Mouse (Mus musculus) fibroblast of lung, adult 2 months (primary cell): ENCODE results near the gene Iqsec1.

ENCODE experiments used
- DNase-seq: peaks from one replicate; pipeline ENCODE4 v3.0.0-alpha.2; 2011; ENCODE audit warnings: low read depth

Gene Iqsec1

DNA sequence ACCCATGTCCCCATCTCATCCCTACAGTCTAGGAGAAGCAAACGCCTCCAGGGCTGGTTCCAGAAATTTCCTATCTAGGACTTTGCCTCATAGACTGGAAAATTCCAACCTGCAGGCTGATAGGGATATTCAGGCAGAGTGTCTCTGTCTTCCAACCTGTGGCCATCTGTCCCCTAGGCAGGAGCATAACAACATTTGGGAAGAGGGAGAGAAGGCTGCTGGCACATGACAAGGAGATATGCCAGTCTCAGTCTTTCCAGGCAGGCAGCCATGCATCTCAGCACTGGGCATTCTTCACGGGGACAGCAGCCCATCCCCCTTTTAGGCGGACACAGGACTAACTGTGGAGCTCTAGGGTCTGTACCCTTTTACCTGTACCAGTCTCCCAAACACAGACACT, 176.4 kb downstream of the Iqsec1 start:
- DNase-seq = no peak

DNA sequence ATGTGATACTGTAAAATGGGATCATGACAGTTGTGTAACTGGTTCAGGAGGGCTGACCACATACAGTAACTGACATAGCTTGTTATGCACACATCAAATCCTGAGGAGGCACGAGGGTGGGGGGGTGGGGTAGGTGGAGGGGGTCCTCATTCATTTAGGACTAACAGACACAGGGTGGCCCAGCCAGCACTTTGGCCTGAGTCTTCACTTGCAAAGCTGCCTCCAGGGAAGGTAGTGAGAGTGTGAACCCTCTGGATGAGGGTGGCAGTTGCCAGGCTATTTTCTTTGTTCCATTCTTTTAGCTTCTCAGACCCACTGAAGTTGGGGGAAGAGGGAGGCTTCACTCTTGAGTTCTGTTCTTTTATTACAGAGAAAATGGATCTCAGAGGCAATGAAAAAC, 177.9 kb downstream of the Iqsec1 start:
- no peak for DNase-seq

DNA sequence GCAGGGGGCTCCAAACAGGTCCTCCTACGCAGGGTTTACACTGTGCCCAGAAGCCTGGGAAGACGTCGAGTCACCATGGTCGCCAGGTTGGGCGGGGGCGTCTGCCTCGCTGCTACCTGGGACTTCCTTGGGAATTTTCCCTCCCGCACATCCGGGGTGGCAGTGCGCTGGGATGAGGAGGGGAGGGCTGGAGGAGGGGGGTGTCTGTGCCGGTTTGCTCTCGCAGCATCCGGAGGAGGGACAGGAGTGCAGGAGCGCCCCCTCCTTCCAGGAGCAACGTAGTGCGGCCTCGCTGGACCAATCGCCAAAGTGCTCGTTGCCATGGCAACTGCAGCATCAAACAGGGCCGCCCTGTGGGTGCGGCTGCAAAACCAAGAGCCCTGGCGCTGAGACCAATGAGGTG, 178.5 kb downstream of the Iqsec1 start:
- DNase-seq = no peak

DNA sequence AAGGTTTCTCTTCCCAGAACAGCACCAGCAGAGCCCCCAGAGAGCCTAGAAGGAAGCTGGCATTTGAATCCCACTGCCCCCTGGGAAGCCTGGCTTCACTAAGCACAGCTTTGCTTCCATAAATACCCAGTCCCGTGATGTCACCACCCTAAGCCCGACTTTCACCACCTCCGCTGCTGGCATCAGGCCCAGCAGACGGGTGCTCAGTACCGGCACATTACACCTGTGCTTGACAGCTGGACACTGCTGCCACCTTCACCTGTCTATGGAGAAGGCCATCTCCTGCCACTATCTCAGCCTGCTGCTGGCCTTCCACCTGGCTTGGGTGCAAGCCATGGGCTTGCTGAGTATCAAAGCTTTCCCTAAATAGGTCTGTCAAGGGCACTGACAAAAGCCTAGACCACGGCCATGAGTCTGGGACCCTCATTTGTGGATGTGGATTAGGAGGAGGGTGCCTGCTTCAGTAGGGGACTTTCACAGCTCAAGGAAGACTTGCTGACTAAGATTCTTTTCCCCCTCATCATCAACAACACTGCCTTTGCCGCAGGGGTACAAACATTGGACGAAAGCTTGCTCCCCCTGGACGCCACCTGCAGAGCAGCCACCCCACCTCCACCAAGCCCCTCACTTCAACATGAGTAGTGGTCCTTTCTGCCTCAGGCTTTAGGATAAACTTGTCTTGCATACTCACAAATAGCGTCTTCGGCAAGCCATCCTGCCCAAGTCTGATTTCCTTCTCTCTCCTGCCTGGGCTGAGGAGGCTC, 179.2 kb downstream of the Iqsec1 start:
- DNase-seq = no peak

DNA sequence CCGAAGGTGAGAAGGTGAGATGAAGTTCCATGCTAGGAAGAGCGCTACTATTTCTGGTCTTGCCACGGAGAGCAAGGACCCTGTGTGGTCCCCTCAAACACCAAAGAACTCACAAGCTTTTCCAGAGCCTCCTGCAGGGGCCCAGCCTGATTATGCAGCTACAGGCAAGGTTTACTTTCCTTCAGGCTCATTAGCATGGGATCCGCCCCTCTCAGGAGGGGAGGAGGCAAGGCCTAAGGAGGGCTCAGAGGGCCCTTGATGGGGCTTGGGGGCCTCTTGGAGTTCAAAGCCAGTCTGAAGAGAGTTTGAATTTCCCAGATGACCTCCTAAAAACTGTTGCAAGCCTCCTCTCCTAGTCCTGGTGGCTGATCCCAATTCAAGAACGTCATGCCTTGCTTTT, 179.9 kb downstream of the Iqsec1 start:
- DNase-seq = no peak

DNA sequence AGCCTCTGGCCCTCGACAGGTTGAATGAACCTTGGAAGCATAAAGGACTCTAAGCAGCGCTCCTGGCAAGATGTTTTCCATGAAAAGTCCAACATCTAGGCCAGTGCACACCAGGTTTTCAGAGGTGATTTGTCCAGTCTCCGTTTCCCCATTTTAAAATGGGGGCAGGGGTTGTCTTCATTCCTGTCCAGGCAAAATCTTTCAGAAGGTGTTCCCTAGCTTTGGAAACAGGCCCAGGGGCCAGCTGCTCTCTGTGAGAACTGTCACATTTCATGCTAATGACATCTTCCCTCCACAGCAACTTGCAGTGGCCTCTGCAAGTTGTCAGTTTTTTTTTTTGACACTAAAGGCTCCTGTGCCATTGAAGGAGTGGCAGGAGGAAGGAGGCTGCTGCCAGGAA, 180.4 kb downstream of the Iqsec1 start:
- DNase-seq = no peak

DNA sequence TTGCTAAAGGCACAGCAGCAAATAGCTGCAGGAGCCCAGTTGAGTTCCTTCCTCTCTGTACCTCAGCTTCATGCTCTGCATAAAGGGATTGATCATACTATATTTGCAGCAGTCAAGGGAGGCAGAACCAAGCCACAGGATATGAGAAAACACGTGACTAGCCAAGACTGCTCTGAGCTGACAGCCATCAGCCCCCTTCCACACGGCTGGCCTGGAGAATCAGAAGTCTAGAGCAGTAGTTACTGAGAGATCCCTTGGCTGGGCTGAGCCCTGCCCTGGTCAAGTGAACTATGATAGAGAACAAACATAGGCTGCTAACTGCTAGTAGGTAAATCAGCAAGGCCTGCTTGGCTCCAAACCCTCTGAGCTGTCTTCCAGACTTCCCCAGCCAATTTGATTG, 180.9 kb downstream of the Iqsec1 start:
- no peak for DNase-seq

DNA sequence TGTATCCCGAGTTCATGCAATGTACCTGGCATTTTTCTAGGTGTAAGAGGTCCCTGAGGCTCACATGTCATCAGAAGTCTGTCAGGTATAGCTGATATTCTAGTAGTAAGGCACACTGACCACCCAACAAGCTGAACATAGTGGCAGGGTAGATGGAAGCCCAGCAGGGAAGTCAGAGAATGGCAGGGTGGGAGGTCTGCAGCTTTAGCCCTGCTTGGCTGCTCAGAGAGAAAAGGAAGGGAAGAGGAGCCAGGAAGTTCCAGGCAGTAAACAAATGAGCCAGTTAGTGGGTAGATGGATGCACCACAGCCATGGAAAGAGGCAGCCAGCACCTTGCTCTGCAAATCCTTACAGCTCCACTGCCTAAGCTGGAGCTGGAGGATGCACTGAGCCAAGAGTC, 181.7 kb downstream of the Iqsec1 start:
- DNase-seq = no peak

DNA sequence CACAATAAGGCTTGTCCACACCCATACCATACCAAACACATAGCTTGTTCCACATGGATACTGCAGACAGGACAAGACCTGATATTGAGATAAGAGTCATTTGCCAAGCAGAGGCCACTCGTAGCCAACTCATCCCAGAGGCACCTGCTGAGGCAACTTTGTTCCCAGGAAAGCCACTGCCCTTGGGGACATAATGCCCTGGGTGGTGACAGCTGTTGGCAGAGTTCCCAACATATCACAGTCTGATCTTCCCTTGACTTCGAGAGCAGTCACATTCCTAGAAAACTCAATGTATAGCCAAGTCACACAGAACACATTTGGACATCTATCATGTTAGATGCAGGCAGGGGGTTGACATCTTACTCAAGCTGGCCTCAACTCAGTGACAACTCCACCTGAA, 183.4 kb downstream of the Iqsec1 start:
- no peak for DNase-seq

DNA sequence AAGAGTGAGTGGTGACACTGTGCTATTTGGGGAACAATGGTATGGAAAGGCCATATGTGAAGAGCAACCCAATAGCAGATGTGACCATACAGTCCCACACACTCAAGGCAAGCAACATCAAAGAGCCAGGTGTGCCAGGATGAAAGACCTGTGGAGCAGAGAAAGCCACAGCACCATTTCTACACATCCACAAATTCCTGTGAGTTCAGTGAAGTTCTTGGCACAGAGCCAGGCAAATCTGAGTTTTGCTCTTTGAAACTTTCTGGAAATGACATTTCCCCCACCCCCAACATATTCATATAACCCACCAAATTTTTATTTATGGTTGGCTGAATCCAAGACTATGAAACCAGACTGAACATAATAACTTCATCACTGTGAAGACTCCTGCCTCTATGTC, 183.8 kb downstream of the Iqsec1 start:
- DNase-seq = no peak

DNA sequence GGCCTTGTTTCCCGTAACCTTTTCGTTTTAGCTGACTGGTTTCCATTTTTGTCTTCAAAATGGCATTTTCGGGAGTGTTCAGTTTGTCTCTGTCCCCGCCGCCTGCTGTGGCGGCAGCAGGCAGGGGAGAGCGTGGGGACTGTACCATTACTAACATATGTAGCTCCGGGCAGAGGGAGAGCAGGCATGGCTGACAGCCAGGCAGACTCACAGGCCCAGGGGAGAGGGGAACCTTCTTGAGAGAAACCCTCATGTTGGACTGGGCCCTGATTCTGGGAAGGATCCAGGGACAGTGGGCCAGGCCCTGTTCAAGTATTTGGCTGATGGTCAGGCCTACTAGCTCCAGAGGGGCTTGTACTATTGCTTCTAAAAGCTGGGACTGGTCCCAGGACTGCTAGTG, 185.9 kb downstream of the Iqsec1 start:
- DNase-seq = no peak

DNA sequence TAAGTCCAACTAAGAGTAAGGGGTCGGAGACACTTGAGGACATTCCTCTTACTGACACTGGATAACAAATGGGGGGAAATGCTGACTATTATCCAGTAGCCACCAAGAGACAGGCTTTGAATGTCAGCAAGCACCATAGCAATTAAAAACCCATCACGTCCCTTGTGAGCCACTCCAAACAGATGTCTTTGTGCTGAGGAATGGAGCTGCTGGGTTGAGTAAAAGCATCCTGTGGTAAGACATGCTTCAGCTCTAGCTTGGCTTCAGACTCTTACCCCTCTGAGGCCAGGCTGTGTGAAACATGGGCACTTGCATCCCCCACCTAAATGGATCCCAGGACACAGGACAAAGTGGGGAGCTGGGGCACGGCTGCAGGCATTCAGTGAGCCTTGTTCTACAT, 186.4 kb downstream of the Iqsec1 start:
- no peak for DNase-seq

DNA sequence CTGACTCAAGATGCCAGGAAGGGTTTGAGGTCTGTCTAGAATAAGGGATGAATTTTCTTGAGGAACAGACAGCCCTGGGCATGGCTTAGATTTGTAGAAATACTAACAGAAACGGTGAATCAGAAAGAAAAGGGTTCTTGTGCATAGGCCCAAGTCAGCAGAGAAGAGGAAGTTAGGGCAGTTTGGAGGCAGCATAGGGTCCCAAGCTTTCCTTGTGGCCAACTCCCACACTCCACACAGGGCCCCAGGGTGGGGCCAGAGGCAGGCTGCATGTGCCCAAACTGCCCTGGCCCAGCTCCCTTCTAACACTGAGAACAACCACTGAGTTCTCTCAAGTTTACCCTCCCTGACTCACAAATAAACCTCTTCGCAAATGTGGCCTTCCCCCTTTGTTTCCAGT, 187.7 kb downstream of the Iqsec1 start:
- DNase-seq = no peak

DNA sequence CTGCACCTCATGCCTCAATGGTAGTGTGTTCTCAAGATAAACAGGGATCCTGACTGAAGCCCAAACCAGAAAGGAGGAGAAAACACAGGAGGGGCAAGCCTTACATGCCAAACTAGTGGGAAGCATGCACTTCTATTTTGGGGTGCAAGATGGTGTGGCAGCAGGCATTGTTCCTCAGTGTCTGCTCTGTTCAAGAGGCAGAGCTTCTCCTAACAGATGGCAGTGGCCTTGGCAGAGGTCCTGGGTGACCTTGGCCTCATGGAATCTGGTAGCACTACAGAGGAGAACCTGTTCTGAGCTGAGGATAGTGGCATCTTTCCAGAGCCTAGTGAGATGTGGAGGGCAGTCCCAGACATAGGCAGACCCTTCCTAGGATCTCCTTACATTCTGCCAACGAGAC, 189.4 kb downstream of the Iqsec1 start:
- DNase-seq = no peak

DNA sequence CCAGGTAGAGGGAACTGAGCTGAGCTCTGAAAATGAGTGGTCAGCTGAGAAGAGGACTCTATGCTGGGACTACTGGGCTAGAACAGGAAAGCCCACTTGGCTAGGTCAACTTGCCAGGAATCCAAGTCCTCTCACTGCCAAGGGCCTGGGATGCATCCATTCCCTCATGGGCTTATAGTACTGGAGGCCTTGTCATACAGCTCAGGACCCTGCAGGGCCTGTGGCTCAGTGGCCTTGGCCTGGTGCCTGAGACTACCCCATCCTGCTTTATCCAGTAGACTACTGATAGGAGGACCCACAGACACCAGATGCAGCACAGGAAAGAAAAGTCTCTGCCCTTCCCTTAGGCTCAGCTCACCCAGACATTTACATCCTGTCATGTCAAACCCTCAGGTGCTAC, 190.3 kb downstream of the Iqsec1 start:
- no peak for DNase-seq

DNA sequence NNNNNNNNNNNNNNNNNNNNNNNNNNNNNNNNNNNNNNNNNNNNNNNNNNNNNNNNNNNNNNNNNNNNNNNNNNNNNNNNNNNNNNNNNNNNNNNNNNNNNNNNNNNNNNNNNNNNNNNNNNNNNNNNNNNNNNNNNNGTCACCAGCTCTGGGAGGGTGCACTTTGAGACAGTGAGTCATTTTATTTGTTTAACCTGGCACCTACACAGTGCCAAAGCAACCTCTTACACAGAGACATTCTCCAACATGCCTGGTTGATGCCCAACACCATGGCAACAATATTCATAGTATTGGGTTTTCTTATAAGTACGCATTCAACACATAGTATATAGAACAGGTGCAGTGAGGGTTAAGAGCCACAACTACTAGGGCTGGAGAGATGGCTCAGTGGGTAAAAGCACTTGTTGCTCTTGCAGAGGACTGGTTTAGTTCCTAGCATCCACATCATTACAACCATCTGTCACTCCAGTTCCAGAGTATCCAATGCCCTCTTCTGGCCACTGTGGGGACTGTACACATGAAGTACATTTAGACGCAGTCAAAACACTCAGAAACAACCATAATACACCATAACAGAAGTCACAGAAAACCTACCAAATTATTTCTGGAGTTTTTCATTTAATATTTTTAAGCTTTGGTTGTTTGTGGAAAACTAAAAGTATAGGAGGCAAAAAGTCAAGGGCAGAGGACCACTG, 191.4 kb downstream of the Iqsec1 start:
- no peak for DNase-seq

DNA sequence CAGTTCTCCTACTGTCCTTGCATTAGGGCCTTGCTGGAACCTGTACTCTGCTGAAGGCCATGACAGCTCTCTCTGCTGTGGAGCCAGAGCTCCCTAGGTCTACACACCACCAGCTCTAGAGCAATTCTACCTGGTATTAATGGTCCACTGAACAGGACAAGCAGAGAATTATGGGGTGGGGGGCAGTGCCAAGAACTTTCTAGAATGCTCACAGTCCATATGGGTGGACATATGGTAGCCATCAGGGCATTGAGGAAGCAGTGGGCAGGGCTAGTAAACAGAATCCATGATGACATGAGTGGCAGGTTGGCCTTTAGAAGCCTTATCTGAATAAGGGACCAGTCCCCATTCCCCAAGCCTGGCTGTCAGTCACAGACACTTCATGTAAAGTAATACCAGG, 197.6 kb downstream of the Iqsec1 start:
- no peak for DNase-seq

DNA sequence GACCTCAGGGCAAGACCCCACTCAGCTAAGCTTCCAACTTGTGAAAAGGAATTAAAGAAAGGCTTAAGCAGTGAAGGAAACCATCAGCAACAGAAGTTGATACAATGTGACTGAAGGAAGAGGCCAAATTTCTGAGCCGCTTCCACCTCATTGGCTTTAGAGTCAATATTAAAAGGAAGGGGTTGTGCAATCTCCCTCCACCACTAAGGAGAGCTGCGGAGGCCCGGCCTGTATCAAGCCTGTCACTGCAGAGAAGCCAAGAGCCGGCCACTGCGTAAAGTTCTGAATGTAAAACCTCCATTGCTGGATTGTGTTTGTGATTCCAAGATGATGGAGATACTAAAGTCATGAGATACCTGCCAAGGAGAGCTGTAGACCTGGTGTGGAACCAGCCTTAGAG, 199.0 kb downstream of the Iqsec1 start:
- DNase-seq = no peak

DNA sequence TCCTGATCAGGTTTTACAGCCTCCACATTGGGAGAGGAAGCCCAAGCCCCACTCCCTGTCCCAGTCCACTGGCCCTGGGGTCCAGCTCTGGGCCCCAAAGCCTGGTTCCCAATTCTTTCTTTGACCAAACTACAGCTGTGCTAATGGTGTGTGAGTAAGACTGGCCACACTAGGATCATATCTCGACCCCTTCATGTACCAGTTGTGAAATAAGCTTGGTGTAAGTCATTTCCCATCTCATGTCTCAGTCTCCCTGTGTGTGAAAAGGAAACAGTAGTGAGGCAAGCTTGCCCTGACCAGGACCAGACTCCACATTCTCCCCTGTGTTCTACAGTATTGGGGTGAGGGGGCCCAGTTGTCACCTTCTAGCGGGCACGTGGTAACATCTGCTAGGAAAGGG, 200.9 kb downstream of the Iqsec1 start:
- no peak for DNase-seq

DNA sequence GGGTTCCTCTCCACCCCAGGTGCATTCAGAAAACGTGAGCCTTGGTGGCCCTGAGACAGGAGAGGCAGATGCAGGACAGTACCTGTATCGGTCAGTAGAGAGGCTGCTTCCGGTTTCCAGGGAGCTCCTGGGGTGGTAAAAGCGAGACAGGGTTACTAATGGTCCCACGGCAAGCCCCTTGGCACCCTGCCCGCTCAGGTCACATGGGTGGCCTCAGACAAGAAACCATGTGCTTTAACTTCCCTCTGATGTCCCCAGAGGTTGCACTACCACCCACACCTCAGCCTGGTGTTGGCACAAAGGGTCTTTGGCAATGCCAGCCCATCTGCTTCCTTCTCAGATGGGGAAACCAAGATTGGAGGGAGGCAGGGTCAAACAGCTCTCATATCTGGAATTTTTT, 201.4 kb downstream of the Iqsec1 start:
- no peak for DNase-seq

DNA sequence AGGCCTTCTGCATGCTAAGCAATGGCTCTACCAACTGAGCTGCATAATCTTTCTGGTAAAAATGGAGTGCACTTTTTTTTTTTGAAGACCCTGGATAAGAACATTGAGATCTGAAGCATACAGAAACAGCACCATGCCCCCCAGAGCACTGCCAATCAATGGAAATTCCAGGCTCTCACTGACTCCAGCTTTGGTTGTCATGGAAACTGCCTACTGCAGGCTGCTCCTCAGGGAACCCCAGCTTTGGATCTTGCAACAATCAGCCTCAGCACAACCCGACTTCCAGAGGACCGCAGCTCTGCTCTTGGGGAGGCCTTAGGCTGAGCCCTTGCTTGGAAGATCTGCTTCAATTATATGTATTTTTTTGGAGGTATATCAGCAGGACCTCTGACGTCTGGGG, 201.9 kb downstream of the Iqsec1 start:
- no peak for DNase-seq

DNA sequence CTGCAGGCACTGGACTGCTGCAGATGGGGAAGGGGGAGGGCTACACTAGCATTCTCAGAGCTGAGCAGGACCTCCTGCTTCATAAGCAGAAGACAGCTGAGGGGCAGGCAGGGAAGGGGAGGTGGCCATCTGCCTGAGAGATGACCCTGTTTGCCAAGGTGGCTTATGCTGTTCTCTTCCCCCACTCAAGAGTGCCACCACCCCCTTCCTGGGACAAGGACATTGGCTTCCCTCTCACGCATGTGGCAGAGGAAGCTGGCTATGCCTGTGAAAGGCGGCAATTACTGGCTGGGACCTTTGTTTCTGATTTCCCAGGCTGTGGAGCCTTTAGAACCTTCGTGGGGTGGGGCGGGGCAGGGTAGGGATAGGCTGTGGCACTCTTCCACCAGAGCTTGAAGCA, 204.5 kb downstream of the Iqsec1 start:
- no peak for DNase-seq

DNA sequence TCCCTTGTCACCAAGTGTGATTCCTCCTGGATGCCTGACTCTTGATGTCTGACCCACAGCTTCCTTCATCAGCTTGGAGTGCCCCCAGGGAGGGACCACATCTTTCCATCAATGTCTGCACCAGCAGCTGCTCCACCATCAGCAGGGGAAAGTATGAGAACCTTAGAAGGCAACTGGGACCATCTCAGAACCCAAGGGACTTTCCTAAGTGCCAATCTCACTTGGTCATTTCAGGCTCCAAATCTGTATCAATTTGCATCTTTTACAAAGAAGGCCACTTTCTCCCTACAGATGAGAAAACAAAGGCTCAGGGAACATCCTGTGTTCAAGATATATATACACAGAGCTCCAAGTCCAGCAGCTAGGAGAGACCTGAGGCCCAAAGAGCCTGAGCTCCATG, 205.3 kb downstream of the Iqsec1 start:
- DNase-seq = no peak
